Mouse (Mus musculus): ENCODE measurements around the gene Dis3. TPM values are rescaled to one million over a fixed set of nuclear protein-coding genes. Genes with fewer than 3 reads are reported as not detected.
"Not testable (repeated sequence)": the region's sequence is repeated elsewhere in the genome, so short reads cannot be mapped to it uniquely, and the experiment has no call there.

Gene Dis3
- polyA plus RNA-seq, 1 experiment = 2.8 TPM

- H3K36me3 ChIP-seq (replicated peaks; ENCODE audit: low read length) = peaks cover 27% of the 10 kb centered on the region
- no peaks in the 10 kb centered on the region for H3K9me3 ChIP-seq
- TF ChIP-seq FLI1 (IDR thresholded peaks at IDR 0.05; ENCODE audit: low read length) = no peak
- no peak for TF ChIP-seq GATA1 (IDR thresholded peaks at IDR 0.05; ENCODE audit: borderline replicate concordance, low read length)
- no peaks in the 10 kb centered on the region for H3K27me3 ChIP-seq (replicated peaks)
- H3K4me1 ChIP-seq = peaks cover 47% of the 10 kb centered on the region
- H3K4me3 ChIP-seq (replicated peaks) = peak overlapping the region; percentile 81
These were observed 58.2 kb downstream of the Dis3 start for GRCm38 (mm10) chr14:99041416-99041815.

DNA sequence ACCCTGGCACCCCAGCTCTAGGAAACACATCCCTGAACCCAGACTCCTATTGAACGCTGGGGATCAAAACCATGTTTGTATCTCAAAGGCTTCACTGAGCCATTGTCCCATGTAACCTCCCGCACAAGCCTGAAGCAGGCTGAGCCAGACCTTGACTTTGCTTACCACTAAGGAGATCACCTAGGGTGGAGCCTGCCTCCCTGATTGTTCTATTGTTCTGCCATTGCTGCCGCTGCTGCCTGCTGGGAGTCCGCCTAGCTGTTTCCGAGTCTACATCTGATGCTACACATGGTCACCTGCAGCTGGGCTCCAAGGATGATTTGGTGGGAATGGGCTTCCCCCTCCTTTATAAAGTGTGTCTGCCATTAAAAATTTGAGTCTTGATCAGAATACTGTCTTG, 60.3 kb downstream of the Dis3 start:
- peaks cover 36% of the 10 kb centered on the region for H3K36me3 ChIP-seq (replicated peaks; ENCODE audit: low read length)
- peaks cover 45% of the 10 kb centered on the region for H3K4me1 ChIP-seq
- not testable (repeated sequence) for H3K4me3 ChIP-seq (replicated peaks); H3K9me3 ChIP-seq; H3K27me3 ChIP-seq (replicated peaks)

- Histone ChIP-seq H3K27me3 (replicated peaks) (no peaks in the 10 kb centered on the region), H3K9me3 (no peaks in the 10 kb centered on the region), H3K4me1 (peaks cover 34% of the 10 kb centered on the region), H3K36me3 (replicated peaks; ENCODE audit: low read length) (peaks cover 48% of the 10 kb centered on the region), H3K4me3 (replicated peaks) (no peak overlapping the region)
- no peak for TF ChIP-seq FLI1 (IDR thresholded peaks at IDR 0.05; ENCODE audit: low read length)
These were observed 61.9 kb downstream of the Dis3 start for GRCm38 (mm10) chr14:99037703-99038102.

DNA sequence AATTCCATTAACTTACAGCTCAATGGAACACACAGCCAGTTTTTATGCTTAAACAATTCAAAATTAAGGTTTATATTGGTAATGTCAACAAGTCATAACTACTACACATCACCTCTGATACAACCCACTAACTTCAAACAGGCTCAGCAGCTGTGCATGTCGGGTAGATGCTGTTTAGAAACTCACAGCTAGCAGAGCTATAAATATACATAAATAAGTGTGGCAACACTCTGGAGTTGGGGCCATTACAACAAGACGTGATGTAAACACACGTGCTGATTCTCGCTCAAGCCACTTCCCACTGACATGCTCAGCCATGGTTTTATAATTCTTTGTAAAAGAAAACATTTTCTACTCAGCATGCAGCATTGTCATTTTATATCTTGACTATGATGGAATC, 63.5 kb downstream of the Dis3 start:
- no peaks in the 10 kb centered on the region for H3K9me3 ChIP-seq

DNA sequence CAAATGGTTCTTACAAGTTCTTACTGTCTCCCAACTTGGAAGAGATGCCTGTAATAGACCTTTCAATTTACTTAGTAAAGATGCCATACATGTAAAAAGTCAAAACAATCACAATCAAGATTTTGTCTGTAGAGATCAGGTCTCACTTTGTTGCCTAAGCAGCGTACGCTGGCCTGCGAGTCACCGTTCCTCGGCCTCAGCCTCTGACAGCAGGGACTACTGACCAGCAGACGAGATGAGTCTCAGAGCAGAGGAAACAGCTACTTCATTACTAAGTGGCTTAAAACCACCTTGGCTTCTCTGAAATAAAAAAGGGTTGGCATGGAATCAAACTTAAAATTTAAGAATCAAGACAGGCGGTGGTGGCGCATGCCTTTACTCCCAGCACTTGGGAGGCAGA, 64.7 kb downstream of the Dis3 start:
- H3K27me3 ChIP-seq (replicated peaks); H3K4me3 ChIP-seq (replicated peaks); H3K9me3 ChIP-seq: not testable (repeated sequence)
- H3K36me3 ChIP-seq (replicated peaks; ENCODE audit: low read length) = peaks cover 68% of the 10 kb centered on the region
- H3K4me1 ChIP-seq = peaks cover 15% of the 10 kb centered on the region

More for the DNA sequence above, 63.5 kb downstream of the Dis3 start:
- Histone ChIP-seq H3K27me3 (replicated peaks) (no peaks in the 10 kb centered on the region), H3K4me1 (peaks cover 17% of the 10 kb centered on the region), H3K4me3 (replicated peaks) (no peak overlapping the region), H3K36me3 (replicated peaks; ENCODE audit: low read length) (peaks cover 64% of the 10 kb centered on the region)
- TF ChIP-seq FLI1 (IDR thresholded peaks at IDR 0.05; ENCODE audit: low read length) = no peak
- no peak for TF ChIP-seq GATA1 (IDR thresholded peaks at IDR 0.05; ENCODE audit: borderline replicate concordance, low read length)

DNA sequence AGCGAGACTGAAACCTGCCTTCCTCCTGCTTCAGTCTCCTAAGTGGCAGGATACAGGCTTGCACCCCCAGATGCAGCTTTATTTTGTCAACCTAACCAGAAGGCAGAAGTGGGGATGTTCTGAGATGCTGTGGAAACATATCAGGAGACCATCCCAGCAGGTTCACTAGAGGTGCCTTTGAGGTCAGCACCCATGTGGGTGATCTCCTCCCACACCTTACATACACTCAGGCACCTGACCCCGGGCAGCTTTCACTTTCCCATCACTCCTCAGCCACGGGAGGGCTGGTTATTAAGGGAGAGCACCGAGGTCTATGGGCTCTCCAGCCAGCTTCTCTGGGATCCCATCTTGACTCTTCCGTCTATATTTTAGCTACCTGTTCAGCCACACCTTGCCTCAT, 67.0 kb downstream of the Dis3 start:
- Histone ChIP-seq H3K9me3 (no peaks in the 10 kb centered on the region), H3K36me3 (replicated peaks; ENCODE audit: low read length) (peaks cover 58% of the 10 kb centered on the region), H3K4me1 (peaks cover 2% of the 10 kb centered on the region), H3K27me3 (replicated peaks) (no peaks in the 10 kb centered on the region), H3K4me3 (replicated peaks) (no peak overlapping the region)
- TF ChIP-seq FLI1 (IDR thresholded peaks at IDR 0.05; ENCODE audit: low read length) (no peak), GATA1 (IDR thresholded peaks at IDR 0.05; ENCODE audit: borderline replicate concordance, low read length) (no peak)

DNA sequence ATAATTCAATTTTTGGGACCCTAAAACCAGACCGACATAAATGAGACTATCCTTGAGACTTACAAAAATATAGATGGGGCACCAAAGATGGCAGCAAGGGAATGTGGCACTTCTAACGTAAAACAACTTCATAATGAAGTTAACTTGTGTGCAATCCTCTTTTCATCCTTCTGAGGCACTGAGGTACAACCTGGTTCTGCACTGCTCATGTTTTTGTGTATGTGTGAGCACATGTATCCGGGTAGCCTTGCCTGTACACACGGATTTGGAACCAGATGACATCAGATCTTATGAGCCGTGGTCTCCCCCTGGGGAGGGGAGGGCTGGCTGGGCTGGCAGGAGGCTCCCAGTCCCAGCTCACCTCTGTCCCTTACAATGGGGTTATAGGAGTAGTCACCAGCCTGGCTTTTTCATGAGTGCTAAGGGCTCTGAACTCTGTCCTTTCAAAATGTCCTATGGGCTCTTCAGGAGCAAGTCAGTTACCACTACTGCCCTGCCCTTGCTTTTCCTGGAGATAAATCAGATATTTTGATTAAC, 68.2 kb downstream of the Dis3 start:
- H3K9me3 ChIP-seq = peaks cover 7% of the 10 kb centered on the region
- peaks cover 62% of the 10 kb centered on the region for H3K36me3 ChIP-seq (replicated peaks; ENCODE audit: low read length)
- TF ChIP-seq GATA1 (IDR thresholded peaks at IDR 0.05; ENCODE audit: borderline replicate concordance, low read length) (no peak), FLI1 (IDR thresholded peaks at IDR 0.05; ENCODE audit: low read length) (no peak)
- H3K4me1 ChIP-seq = no peaks in the 10 kb centered on the region; the same call in 1 of the 2 replicates
- H3K27me3 ChIP-seq (replicated peaks) = no peaks in the 10 kb centered on the region
- no peak overlapping the region for H3K4me3 ChIP-seq (replicated peaks)

GRCm38 (mm10) chr14:99029987-99030386, 69.6 kb downstream of the Dis3 start:
- Histone ChIP-seq H3K9me3 (peaks cover 8% of the 10 kb centered on the region), H3K27me3 (replicated peaks) (no peaks in the 10 kb centered on the region), H3K36me3 (replicated peaks; ENCODE audit: low read length) (peaks cover 56% of the 10 kb centered on the region), H3K4me1 (no peaks in the 10 kb centered on the region; the same call in 1 of the 2 replicates), H3K4me3 (replicated peaks) (no peak overlapping the region)
- TF ChIP-seq GATA1 (IDR thresholded peaks at IDR 0.05; ENCODE audit: borderline replicate concordance, low read length) (no peak), FLI1 (IDR thresholded peaks at IDR 0.05; ENCODE audit: low read length) (no peak)

Other genes with a start within 250 kb of the Dis3 start
- gene Rpl36a-ps1, start 105.5 kb downstream of the Dis3 start, polyA plus RNA-seq (2012; ENCODE audit: insufficient read depth, low replicate concordance) = 0.43 TPM in 1 of 2 replicates, not detected in the other
- gene Mzt1, start 53.6 kb downstream of the Dis3 start, polyA plus RNA-seq (2012; ENCODE audit: insufficient read depth, low replicate concordance) = 0.75 and 8.5 TPM in 2 replicates
- gene Bora, start 53.5 kb downstream of the Dis3 start, polyA plus RNA-seq (2012; ENCODE audit: insufficient read depth, low replicate concordance) = 2.0 and 4.1 TPM in 2 replicates
- gene Pibf1, start 346 bp downstream of the Dis3 start, polyA plus RNA-seq (2012; ENCODE audit: insufficient read depth, low replicate concordance) = 0.36 TPM in 1 of 2 replicates, not detected in the other
- 1.8 and 3.6 TPM in 2 replicates for gene Klf5, start 198.9 kb upstream of the Dis3 start, polyA plus RNA-seq (2012; ENCODE audit: insufficient read depth, low replicate concordance)

Measured in megakaryocyte, embryonic 14.5 days (primary cell).